Mouse (Mus musculus): ENCODE measurements around the gene Asphd1. TPM values are rescaled to one million over a fixed set of nuclear protein-coding genes. Genes with fewer than 3 reads are reported as not detected.
"Not testable (repeated sequence)": the region's sequence is repeated elsewhere in the genome, so short reads cannot be mapped to it uniquely, and the experiment has no call there.

The Asphd1 gene
- total RNA-seq, 1 experiment from 2014 or later, result not detected

GRCm38 (mm10) chr7:126952646-126953045 lies 3.3 kb upstream of the Asphd1 start:
- ATAC-seq (ENCODE audit: extremely low read depth, insufficient number of reproducible peaks, low FRiP score, poor library complexity, severe bottlenecking), result no peak

DNA sequence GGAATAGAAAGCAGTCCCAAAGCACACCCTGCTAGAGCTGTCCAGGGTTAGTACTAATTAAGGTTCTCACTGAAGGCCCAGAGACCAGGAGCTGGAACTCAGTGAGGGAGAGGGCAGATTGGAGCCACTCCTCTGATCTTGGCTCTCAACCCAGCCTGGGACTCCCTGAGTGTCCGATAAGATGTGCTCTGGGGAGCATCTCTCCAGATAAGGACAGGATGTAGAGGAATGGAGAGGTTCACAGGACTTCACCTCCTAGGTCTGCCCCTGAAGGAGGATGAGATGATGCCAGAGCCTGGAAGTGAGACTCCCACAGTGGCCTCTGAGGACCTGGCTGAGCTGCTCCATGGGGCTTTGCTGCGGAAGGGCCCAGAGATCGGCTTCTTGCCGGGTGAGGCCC lies 2.4 kb upstream of the Asphd1 start:
- no peak for ATAC-seq (ENCODE audit: extremely low read depth, insufficient number of reproducible peaks, low FRiP score, poor library complexity, severe bottlenecking)

- ATAC-seq (ENCODE audit: extremely low read depth, insufficient number of reproducible peaks, low FRiP score, poor library complexity, severe bottlenecking), result no peak
Measured at GRCm38 (mm10) chr7:126950647-126951615, 1.5 kb upstream of the Asphd1 start.

GRCm38 (mm10) chr7:126949793-126950646 lies 638 bp upstream of the Asphd1 start, which contains the start of gene Sez6l2:
TSS of gene Sez6l2 (plus strand) at chr7:126950563.
- ATAC-seq (ENCODE audit: extremely low read depth, insufficient number of reproducible peaks, low FRiP score, poor library complexity, severe bottlenecking), result peak; percentile 65

- no peak for ATAC-seq (ENCODE audit: extremely low read depth, insufficient number of reproducible peaks, low FRiP score, poor library complexity, severe bottlenecking)
Measured at GRCm38 (mm10) chr7:126948626-126949025, 756 bp downstream of the Asphd1 start.

GRCm38 (mm10) chr7:126946530-126946929 lies 2.9 kb downstream of the Asphd1 start:
- peak; percentile 31; the same call in 1 of the 2 replicates for ATAC-seq (ENCODE audit: extremely low read depth, insufficient number of reproducible peaks, low FRiP score, poor library complexity, severe bottlenecking)

DNA sequence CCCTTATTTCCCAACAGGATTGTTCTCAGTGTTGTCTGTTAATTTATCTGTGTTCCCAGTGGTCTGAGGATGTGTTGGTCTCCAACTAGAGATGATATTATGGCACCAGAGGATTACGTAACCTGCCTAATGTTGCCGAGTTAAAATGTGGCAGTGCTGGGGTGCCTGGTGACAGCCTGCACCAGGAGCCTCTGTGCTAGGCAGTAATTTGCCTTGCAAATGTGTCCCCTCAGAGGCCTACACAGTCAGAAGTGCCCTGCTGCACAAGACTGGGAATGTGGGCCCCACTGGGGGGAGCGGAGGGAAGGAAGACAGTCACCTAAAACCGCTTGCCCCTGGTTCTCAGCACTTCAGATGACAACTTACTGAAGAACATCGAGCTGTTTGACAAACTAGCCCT lies 7.6 kb downstream of the Asphd1 start:
- ATAC-seq (ENCODE audit: extremely low read depth, insufficient number of reproducible peaks, low FRiP score, poor library complexity, severe bottlenecking), result no peak

- ATAC-seq (ENCODE audit: extremely low read depth, insufficient number of reproducible peaks, low FRiP score, poor library complexity, severe bottlenecking), result no peak
Measured at GRCm38 (mm10) chr7:126941171-126941570, 8.2 kb downstream of the Asphd1 start.

DNA sequence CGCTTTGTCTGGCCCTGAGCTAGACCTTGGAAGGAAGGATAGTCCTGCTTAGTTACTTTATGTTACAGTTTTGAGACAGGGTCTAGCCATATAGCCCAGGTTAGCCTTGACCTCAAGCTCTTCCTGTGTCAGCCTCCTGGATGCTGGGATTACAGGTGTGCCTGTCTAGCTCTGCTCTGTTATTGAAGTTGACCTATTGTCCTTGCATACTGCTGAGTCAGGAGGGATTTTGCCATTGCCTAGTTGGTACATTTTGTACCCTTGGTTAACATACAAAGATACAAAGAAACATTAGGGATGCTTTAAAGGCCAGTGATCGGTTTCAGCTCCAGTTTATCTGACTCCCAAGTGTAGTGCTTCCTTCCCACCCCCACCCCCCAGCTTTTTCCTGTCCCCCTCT lies 16.7 kb downstream of the Asphd1 start:
- no peak for ATAC-seq (ENCODE audit: extremely low read depth, insufficient number of reproducible peaks, low FRiP score, poor library complexity, severe bottlenecking)

- ATAC-seq (ENCODE audit: extremely low read depth, insufficient number of reproducible peaks, low FRiP score, poor library complexity, severe bottlenecking), result no peak
Measured at GRCm38 (mm10) chr7:126929046-126929445, 20.3 kb downstream of the Asphd1 start.

GRCm38 (mm10) chr7:126928384-126929037 lies 20.9 kb downstream of the Asphd1 start, which contains the start of gene Kctd13:
TSS of gene Kctd13 (plus strand) at chr7:126928879.
- ATAC-seq (ENCODE audit: extremely low read depth, insufficient number of reproducible peaks, low FRiP score, poor library complexity, severe bottlenecking), result peak; percentile 80

DNA sequence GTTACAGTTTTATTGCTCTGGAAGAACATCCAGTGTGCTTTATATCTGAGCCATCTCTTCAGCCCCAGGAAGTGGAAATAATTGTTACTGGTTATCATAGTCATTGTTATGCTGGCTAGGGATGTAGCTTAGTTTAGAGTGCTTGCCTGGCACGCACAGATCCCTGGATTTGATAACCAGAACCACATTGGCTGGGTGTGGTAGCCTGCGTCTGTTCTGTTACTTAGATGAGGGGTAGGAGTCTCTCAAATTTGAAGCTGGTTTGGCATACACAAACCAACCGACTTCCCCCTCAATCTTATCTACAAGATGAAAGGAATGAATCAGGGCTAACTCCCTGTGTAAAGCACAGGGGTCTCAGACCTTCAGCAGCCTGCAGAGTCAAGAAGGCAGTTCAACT lies 23.1 kb downstream of the Asphd1 start:
- no peak for ATAC-seq (ENCODE audit: extremely low read depth, insufficient number of reproducible peaks, low FRiP score, poor library complexity, severe bottlenecking)

- ATAC-seq (ENCODE audit: extremely low read depth, insufficient number of reproducible peaks, low FRiP score, poor library complexity, severe bottlenecking), result no peak
Measured at GRCm38 (mm10) chr7:126923999-126924398, 25.4 kb downstream of the Asphd1 start.

GRCm38 (mm10) chr7:126922624-126923060 lies 26.7 kb downstream of the Asphd1 start, which contains the start of gene Tmem219:
TSS of gene Tmem219 (minus strand) at chr7:126922917.
- ATAC-seq (ENCODE audit: extremely low read depth, insufficient number of reproducible peaks, low FRiP score, poor library complexity, severe bottlenecking), result no peak

GRCm38 (mm10) chr7:126921563-126921962 lies 27.8 kb downstream of the Asphd1 start:
- no peak for ATAC-seq (ENCODE audit: extremely low read depth, insufficient number of reproducible peaks, low FRiP score, poor library complexity, severe bottlenecking)

GRCm38 (mm10) chr7:126919973-126920372 lies 29.4 kb downstream of the Asphd1 start:
- no peak for ATAC-seq (ENCODE audit: extremely low read depth, insufficient number of reproducible peaks, low FRiP score, poor library complexity, severe bottlenecking)

- not testable (repeated sequence) for ATAC-seq (ENCODE audit: extremely low read depth, insufficient number of reproducible peaks, low FRiP score, poor library complexity, severe bottlenecking)
Measured at GRCm38 (mm10) chr7:126918356-126918755, 31.0 kb downstream of the Asphd1 start.

DNA sequence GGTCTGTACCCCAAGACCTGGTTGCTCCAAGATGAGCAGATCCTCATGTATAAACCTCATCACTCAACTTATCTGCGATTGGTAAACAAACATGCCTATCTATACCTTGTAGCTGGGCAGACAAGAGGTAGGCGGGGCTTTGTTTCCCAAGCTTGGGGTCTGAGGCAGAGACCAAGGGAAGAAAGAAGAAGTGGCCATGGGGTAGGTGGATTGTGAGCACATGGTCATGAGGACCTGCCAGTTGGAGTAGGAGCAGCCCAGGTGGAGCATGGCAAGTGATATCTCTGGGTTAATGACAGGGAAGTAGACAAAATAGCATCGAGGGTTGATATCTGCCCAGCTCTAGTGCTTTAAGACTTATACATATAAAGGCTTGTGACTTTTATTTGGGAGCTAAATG lies 34.5 kb downstream of the Asphd1 start:
- no peak for ATAC-seq (ENCODE audit: extremely low read depth, insufficient number of reproducible peaks, low FRiP score, poor library complexity, severe bottlenecking)

- ATAC-seq (ENCODE audit: extremely low read depth, insufficient number of reproducible peaks, low FRiP score, poor library complexity, severe bottlenecking), result no peak
Measured at GRCm38 (mm10) chr7:126905590-126905989, 43.8 kb downstream of the Asphd1 start.
